Mouse (Mus musculus): ENCODE data around the gene Foxl1. TPM values are rescaled to one million over a fixed set of nuclear protein-coding genes. Genes with fewer than 3 reads are reported as not detected.
"Not testable (repeated sequence)": the region's sequence is repeated elsewhere in the genome, so short reads cannot be mapped to it uniquely, and the experiment has no call there.

The Foxl1 gene
- total RNA-seq, 2 experiments from 2014 or later: 0.18 TPM; not detected in 1

DNA sequence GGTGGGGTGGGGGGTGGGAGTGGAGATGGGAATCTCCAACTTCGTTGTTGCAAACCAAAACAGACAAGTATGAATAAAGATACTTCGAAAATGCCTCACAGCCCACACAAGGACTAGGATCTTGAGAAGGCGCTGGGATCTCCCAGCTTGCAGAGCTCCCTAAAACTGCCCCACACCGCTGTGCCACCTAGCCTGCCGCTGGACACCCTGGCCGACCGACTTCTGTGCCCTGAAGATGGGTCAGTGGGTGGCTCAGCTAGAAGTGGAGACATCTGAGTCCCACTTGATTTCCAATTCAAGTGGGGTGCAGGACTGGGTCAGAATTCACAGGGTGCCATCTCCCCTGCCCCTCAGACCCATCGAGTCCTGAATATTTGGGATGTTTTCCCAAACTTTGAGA lies 6.0 kb upstream of the Foxl1 start:
- intact Hi-C loops (cut with DNase I): no loop called here

GRCm38 (mm10) chr8:121122368-121122767 lies 5.4 kb upstream of the Foxl1 start:
- intact Hi-C loops (cut with DNase I): no loop called here
- DNase-seq: no peak

More for the DNA sequence above, 6.0 kb upstream of the Foxl1 start:
- no peak for DNase-seq

- intact Hi-C loops (cut with DNase I): no loop called here
- no peak for DNase-seq
Observed at GRCm38 (mm10) chr8:121123113-121123512, 4.6 kb upstream of the Foxl1 start.

DNA sequence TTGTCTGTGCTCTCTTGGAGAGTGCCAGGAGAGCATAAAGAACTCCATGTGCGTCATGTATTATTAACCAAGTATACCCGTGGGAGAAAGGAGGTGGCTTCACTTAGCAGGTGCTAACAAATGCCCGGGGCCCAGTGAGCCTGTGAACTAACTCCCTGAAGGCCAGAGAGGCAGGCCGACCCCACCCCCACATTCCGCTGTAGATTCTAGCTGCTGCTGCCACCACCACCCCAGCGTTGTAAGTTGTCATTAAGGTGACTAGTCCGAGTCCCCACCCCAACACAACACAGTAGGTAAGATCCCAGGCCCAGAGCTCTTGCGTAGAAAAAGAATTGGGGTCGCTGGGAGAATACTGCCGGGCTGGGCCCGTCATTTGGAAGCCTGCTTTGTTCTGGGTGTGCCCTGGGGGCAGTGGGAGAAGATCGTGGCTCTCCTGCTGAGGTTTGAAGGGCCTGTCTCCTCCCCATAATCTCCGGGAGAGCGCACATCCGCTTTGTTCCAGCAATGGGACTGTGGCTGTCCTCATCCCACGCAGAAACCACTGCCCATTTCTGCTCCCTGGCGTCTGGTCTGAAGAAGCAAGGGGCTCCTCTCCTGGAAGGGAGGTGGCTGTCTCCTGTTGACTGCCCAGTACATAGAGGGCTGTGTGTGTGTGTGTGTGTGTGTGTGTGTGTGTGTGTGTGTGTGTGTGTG lies 3.0 kb upstream of the Foxl1 start:
- intact Hi-C loops (cut with DNase I): loop anchor here (5.0 kb wide), 1 partner anchor 388 kb away; no protein-coding TSS in a partner anchor
- no peak for DNase-seq

DNA sequence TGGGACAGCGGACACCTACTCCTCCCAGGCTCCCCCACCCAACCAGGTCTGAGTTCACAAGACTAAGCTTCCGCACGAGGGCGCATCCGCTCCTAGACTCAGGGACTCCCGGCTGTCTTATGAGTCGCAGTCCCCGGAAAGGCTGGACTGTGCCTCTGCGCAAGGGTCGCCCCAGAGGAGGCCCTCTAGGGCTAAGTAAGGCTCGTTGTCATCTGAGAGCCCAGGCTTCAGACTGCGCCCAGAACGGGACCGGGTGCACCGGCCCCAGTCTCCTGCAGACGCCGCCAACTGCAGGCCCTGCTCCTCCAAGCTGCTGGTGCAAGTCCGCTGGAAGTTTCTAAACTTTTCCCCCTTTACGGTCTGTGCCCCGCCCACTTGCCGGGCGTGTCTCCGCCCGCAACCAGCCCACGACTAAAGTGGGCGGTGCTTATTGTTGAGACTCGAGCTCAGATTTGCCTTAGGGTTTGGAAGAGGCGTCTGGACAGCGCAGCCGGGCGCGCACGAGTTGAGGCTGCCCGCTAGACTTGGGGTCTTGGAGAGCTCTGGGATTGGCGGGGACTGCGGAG lies 2.3 kb upstream of the Foxl1 start:
- DNase-seq: peak; percentile 66
- intact Hi-C loops (cut with DNase I): loop anchor here (5.0 kb wide), 1 partner anchor 387 kb away; no protein-coding TSS in a partner anchor

DNA sequence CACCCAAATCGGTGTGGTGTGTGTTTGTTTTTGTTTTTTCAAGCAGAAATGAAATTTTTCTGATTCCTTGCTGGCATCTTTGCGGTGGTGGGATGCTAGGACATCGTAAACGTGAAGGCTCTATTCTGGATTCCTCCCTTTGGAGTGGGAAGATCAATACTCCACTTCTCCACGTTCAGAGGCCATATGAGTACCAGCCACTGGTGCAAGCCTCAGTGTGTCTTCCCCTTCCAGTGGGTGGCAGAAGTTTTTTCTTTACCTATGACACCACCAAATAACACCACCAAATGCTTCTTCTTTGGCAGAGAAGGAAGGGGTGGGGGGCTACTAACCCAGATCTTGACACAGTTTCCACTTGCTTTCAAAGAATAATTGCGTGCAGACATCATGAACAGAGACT lies 1.5 kb upstream of the Foxl1 start:
- no peak for DNase-seq
- intact Hi-C loops (cut with DNase I): loop anchor here (5.0 kb wide), 1 partner anchor 386 kb away; no protein-coding TSS in a partner anchor

DNA sequence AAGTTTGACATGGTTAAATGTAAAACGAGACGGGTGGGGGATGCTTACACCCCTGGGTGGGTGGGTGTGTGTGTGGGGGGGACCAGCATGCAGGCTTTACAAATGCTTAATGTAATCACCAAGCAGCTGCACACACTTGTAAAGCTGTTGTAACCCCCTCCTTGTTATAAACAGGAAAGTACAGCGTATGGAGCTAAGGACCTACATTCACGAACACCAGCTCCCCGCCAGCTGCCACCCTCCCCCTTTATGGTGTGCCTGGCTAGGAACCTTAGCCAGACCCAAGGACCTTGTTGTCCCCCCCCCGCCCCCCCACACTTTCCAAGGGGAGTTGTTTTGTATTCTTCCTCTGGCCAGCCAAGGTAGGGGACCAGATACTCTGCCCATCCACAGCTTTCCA lies 1.0 kb upstream of the Foxl1 start:
- no peak for DNase-seq
- intact Hi-C loops (cut with DNase I): loop anchor here (5.0 kb wide), 1 partner anchor 386 kb away; no protein-coding TSS in a partner anchor

GRCm38 (mm10) chr8:121127291-121127701 lies 444 bp upstream of the Foxl1 start:
- intact Hi-C loops (cut with DNase I): loop anchor here (5.0 kb wide), 1 partner anchor 385 kb away; no protein-coding TSS in a partner anchor
- DNase-seq: no peak

DNA sequence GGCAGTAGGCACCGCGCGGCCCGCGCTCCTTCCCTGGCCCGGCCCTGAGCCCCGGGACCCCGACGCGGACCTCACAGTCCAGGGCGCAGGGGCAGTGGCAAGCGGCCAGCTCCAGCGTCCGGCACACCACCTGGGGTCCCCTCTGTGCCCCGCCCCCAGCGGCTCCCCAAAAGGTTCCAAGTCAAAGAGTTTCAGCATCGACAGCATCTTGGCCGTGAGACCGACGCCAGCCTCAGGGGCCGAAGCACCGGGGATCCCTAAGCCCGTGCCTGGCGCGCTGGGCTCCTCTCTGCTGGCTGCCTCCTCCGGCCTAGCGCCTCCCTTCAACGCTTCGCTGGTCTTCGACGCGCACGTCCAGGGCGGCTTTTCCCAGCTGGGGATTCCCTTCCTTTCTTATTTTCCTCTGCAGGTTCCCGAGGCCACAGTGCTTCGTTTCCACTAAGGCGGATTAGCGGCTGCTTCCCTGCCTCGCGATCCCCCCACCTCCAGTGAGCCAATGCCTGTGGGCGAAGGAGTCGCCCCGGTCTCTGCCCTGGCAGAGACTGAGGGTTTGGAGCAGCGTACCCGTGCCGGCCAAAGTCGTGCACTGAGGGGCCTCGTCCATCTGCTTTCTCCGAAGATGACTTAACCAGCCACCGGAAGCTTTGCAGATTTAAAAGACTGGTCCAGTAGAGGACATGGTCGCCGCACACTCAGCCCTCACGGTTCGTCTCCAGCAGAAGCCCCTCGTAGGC lies 958 bp downstream of the Foxl1 start:
- no peak for DNase-seq
- intact Hi-C loops (cut with DNase I): loop anchor here (5.0 kb wide), 1 partner anchor 384 kb away; no protein-coding TSS in a partner anchor

DNA sequence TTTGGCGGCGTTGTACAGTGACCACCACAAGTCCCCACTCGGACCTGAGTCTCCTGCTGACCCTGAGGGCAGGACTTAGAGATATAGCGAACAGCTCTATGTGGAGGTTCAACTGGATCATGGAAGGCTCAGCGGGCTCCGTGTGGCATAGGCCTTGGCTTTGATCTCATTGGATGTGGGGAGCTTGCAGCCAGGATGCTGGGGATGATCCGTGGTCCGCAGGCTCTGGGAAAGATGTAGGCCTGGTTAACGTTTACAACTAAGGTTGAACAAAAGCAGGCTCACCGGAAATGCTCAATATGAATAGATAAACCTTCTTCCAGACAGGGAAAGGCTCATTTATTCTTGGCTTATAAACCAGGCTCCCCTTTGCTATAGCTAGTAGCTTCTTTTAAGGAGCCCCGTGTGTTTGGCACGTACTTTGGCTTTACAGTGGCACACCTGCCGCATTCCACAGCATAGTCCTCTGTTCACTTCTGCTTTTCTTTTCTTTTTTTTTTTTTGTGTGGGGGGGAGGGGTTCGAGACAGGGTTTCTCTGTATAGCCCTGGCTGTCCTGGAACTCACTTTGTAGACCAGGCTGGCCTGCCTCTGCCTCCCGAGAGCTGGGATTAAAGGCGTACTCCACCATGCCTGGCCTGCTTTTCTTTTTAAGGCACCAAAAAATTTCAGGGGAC lies 1.7 kb downstream of the Foxl1 start:
- intact Hi-C loops (cut with DNase I): loop anchor here (5.0 kb wide), 1 partner anchor 383 kb away; no protein-coding TSS in a partner anchor

GRCm38 (mm10) chr8:121130522-121130921 lies 2.8 kb downstream of the Foxl1 start:
- no peak for DNase-seq
- intact Hi-C loops (cut with DNase I): no loop called here

More for the DNA sequence above, 1.7 kb downstream of the Foxl1 start:
- no peak for DNase-seq

DNA sequence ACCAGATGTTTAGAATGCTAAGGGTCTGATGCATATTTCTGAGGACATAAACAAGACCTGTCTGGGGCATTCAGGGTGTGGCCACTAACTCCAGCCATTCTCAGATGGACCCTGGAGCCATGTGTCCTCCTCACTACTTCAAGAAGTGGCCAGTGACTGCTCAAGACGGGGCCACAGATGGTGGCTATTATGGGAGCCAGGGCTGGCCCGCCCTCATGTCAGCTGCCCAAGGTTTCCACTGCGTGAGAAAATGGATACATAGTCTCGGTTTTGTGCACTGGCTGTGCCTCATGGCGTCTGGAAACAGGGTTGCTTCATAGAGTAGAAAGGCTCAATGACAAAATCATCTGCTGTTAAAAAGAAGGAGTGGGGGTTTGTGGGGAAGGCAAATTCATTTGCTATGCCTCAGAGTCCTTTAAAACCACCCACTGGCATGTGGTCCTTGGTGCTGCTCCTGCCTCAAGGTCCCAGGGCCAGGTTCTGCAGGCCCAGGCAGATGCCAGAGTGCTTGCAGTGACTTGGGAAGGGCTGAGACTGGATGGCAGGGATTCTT lies 5.3 kb downstream of the Foxl1 start:
- DNase-seq: no peak
- intact Hi-C loops (cut with DNase I): no loop called here

GRCm38 (mm10) chr8:121134102-121134501 lies 6.4 kb downstream of the Foxl1 start:
- no peak for DNase-seq

DNA sequence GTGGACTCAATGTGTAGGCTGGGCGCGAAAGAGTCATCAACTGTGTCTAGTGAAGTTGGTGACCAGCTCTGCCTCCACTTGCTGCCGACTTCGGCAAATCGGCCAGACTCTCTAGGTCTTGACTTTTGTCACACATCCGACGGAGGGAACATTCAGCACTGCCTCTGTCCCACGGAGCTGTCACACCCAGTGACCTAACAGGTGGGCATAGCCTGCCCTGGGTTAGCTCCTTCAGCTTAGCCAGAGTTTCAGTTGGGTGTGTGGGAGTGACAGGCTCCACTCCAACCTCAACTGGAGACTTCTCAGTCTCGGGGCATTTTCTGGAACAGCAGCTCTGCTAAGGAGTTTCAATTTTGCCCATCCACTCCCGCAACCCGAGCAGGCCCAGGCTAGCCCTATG lies 6.8 kb downstream of the Foxl1 start:
- intact Hi-C loops (cut with DNase I): no loop called here
- no peak for DNase-seq

More at GRCm38 (mm10) chr8:121134102-121134501, 6.4 kb downstream of the Foxl1 start:
- intact Hi-C loops (cut with DNase I): no loop called here

GRCm38 (mm10) chr8:121136856-121137255 lies 9.1 kb downstream of the Foxl1 start:
- no peak for DNase-seq
- intact Hi-C loops (cut with DNase I): no loop called here

DNA sequence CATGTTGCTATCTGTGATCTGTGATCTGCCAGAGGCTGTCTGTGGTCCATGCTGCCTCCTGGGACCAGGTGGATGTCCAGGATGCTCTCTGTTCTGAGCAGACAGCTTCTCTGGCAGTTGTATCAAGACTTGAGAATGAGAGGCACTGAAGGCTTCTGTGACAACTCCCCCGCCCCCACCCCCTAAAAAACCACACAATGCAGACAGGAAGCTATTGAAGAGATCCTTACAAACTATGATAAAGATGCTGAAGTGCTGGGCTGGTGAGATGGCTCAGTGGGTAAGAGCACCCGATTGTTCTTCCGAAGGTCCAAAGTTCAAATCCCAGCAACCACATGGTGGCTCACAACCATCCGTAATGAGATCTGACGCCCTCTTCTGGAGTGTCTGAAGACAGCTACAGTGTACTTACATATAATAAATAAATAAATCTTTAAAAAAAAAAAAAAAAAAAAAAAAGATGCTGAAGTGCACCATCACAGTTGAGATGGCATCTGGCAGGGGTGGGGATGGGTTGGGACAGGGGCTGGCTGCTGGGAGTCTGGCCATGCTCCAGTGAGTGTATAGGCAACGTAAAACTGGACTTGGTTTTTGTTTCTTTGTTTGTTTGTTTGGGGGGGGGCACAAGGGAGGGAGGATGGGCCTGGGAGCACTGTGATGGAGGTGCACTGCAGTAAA lies 17.9 kb downstream of the Foxl1 start:
- DNase-seq; intact Hi-C loops (cut with DNase I): not testable (repeated sequence)

GRCm38 (mm10) chr8:121148573-121149083 lies 20.9 kb downstream of the Foxl1 start:
- no peak for DNase-seq
- intact Hi-C loops (cut with DNase I): no loop called here

GRCm38 (mm10) chr8:121152394-121152793 lies 24.7 kb downstream of the Foxl1 start:
- intact Hi-C loops (cut with DNase I): no loop called here

DNA sequence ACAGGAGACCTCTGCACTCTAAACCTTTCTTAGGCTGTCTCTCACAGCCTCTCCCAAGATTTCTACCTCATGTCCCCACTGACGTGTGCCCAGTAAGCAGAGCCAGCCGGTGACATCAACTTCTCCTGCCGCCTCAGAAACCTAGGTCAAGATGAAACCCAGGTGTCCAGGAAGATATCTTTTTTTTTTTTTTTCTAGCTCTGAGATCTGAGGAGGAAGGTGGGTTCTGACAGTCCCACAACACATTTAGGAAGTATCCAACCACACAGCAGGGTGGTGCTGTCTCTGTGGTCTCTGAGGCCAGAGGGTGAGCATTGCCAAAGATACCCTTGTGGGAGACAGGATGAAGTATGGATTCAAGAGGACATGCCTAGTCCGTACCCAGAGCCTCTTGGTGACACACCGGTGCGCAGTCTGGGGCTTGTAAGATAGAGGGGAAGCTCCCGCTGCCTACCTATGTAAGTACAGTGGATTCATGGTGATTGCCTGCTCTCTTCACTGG lies 29.3 kb downstream of the Foxl1 start:
- DNase-seq: no peak
- intact Hi-C loops (cut with DNase I): no loop called here

More at GRCm38 (mm10) chr8:121152394-121152793, 24.7 kb downstream of the Foxl1 start:
- DNase-seq: no peak

Data from left cerebral cortex, postnatal 4 days (tissue).